Mouse (Mus musculus) small intestine, adult 2 months (tissue): ENCODE measurements at regions not wholly inside any gene's neighbourhood (a gene's known extent, or its start where the extent isn't known, plus 50 kb on each side); places are given as distances from the start of the nearest gene placed in this dataset.

Experiments used
- H3K27ac ChIP-seq: fragments of 200-500 bp; 2 replicates; pipeline ENCODE4 v1.5.1; 2012; ENCODE audit warnings: low read depth, low read length, control low read depth, inconsistent platforms; ENCODE audit not compliant: insufficient read depth
- H3K27me3 ChIP-seq: fragments of 200-500 bp; 2 replicates; pipeline ENCODE4 v1.6.1; 2012; ENCODE audit warnings: mild to moderate bottlenecking, moderate library complexity, low read length, inconsistent platforms; ENCODE audit not compliant: control insufficient read depth, insufficient read depth
- H3K36me3 ChIP-seq: fragments of 200-500 bp; 2 replicates; pipeline ENCODE4 v1.6.1; 2012; ENCODE audit warnings: mild to moderate bottlenecking, low read length, control low read depth, inconsistent platforms; ENCODE audit not compliant: control insufficient read depth, insufficient read depth
- H3K4me1 ChIP-seq: fragments of 200-500 bp; 2 replicates; pipeline ENCODE4 v1.6.1; 2012; ENCODE audit warnings: low read length, inconsistent platforms, mixed read lengths; ENCODE audit not compliant: control insufficient read depth, insufficient read depth, insufficient read length
- H3K4me3 ChIP-seq: fragments of 200-500 bp; 2 replicates; pipeline ENCODE4 v1.5.1; 2012; ENCODE audit warnings: low read depth, mild to moderate bottlenecking, control low read depth, inconsistent platforms, low read length, moderate library complexity
- CTCF ChIP-seq: fragments of 200-500 bp; IDR thresholded peaks from 2 replicates; pipeline ENCODE4 v1.5.1; 2012; ENCODE audit warnings: low read depth, mild to moderate bottlenecking, control low read depth, inconsistent platforms, low read length, moderate library complexity, mixed read lengths; ENCODE audit not compliant: insufficient replicate concordance, insufficient read length; ENCODE audit errors: extremely low read depth
- POLR2A ChIP-seq: fragments of 200-500 bp; IDR thresholded peaks from 2 replicates; pipeline ENCODE4 v1.6.1; 2012; ENCODE audit warnings: low read depth, mild to moderate bottlenecking, control low read depth, inconsistent platforms, low read length, moderate library complexity
- WGBS: fragments of 180-500 bp; shearing (Covaris S2); methylation state at CpG from one replicate; pipeline ENCODE4 v1.1.7; 2018; 5-methylcytosine and 5-hydroxymethylcytosine counted together

DNA sequence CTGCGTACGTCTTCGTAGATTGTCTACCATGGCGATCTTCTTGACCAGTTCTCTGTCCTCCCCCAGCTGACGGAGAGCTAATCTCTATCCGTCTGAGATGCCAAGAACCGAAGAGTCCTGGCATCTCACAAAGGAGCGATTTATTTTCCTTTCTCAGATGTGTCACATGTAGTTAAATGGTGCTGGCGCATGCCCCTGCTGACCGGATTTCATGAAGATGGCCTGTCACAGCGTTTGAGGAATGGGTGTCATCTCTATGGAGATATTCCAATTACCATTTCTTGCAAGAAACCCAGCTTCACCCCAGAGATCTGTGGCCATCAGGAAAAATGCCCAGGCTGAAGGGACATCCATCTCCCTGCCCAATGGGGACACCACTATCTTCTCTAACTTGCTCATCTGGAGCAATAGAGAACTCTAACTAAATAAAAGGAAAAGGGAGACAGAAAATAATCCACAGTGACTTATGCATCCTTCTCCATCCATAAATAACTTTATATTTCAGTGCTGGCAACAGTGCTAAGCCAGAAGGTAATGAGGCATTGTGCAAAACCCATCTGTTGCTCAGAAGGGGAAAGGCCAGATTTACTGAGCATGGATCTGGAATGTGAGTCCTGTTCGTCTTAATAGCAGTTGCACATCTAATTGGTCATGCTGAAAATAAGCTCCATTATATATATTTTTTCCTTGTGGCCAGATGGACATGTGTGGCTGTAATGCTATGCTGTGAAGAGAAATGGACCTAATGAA is 300.2 kb upstream of the Tgfbr2 start:
- 81% methylated on average over 12 of the region's 12 CpGs for WGBS
- Histone ChIP-seq H3K36me3 (no peaks in the 10 kb centered on the region), H3K27ac (no peak overlapping the region), H3K4me1 (no peaks in the 10 kb centered on the region), H3K27me3 (no peaks in the 10 kb centered on the region), H3K4me3 (no peak overlapping the region)
- TF ChIP-seq CTCF, result no peak
- no peak for TF ChIP-seq POLR2A

DNA sequence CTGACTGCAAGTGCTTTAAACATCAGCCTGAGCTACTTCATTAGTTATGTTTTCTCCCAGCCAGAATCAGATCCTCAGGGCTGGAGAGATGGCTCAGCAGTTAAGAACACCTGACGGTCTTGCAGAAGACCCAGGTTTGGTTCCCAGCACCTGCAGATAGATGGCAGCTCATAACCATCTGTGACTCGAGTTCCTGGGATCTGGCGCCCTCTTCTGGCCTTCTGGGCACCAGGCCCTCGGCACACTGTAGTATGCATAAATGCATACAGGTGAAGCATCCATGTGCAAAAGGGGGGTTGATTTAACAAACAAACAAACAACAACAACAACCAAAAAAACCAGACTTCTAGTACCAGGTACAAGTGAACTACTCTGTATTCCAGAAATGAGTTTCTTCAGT is 297.7 kb upstream of the Tgfbr2 start:
- Histone ChIP-seq H3K27me3 (no peaks in the 10 kb centered on the region), H3K36me3 (no peaks in the 10 kb centered on the region), H3K4me3 (no peak overlapping the region), H3K4me1 (no peaks in the 10 kb centered on the region), H3K27ac (no peak overlapping the region)
- TF ChIP-seq CTCF (peak; percentile 27; the same call in 1 of the 2 replicates), POLR2A (no peak)
- 78% methylated on average over 4 of the region's 4 CpGs for WGBS

DNA sequence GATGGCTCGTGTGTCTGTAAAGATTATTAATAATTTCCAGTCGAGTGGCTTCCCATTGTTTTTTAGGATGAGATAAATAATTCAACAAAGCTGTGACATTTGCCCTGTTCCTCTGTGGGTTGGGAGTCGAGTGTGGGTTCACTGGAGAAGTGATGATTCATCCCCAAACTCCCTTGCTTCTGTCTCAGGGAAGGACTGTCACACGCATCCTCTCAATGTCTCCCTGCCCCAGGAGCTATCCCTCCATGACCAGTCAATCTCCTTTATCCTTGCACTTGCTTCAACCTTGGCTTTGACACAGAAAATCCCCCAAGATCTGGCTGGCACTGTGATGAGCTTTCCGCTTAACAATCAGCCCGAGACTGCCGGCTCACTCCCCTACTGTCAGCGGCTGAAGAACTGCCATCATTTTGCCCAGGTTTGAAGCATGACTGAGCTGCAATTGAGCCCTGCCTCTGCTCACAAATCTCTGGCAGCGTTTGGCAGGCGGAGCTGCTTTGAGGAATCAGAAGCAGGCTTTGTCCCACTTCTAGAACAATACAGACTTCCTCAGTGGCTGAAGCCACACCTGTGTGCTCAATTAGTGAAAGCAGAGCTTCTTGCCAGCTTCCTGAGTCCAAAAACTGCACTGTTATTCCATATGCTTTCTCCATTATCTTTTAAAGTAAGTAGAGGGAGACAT is 293.6 kb upstream of the Tgfbr2 start:
- Histone ChIP-seq H3K4me3 (no peak overlapping the region), H3K36me3 (no peaks in the 10 kb centered on the region), H3K27ac (no peak overlapping the region), H3K27me3 (no peaks in the 10 kb centered on the region; the same call in 1 of the 2 replicates), H3K4me1 (no peaks in the 10 kb centered on the region)
- WGBS, result 60% methylated on average over 10 of the region's 10 CpGs
- TF ChIP-seq POLR2A, result no peak
- no peak for TF ChIP-seq CTCF

DNA sequence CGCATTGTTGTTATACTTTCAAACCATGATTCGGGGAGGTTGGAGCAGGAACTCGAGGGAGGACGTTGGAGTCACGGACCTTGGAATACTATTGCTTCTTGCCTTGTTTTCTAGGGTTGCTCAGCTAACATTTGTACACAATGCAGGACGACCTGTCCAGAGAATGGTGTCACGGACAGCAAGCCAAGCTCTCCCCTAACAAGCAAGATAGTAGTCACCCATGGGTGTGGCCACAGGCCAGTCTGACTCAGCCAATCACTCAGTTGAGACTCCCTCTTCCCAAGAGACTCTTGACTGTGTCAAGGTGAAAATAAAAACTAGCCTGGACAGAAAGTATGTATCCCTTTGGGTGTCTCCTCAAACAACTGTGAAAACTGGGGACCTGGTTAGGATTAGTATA is 291.2 kb upstream of the Tgfbr2 start:
- Histone ChIP-seq H3K4me3 (no peak overlapping the region), H3K27me3 (no peaks in the 10 kb centered on the region; the same call in 1 of the 2 replicates), H3K36me3 (no peaks in the 10 kb centered on the region), H3K27ac (no peak overlapping the region), H3K4me1 (no peaks in the 10 kb centered on the region)
- no peak for TF ChIP-seq CTCF
- no peak for TF ChIP-seq POLR2A
- 81% methylated on average over 7 of the region's 7 CpGs for WGBS

DNA sequence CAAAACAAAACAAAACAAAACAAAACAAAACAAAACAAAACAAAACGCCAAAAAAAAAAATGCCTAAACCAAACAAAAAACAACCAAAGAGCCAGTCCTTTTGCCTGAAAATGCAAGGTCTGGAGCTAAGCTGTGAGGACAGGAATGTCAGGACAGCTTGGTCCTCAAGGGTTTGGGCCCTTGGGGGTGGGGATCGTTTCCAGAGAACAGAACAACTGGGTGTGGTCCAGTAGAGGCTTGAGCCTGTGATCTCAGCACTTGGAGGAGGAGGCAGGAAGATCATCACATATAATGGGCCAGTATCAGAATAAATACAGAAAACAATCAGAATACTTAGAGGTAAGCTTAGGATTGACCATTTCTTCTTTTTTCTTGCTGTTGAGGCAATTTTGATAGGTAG is 289.5 kb upstream of the Tgfbr2 start:
- 43% methylated on average over 2 of the region's 2 CpGs for WGBS
- Histone ChIP-seq H3K27ac (no peak overlapping the region), H3K36me3 (no peaks in the 10 kb centered on the region), H3K4me1 (no peaks in the 10 kb centered on the region), H3K27me3 (no peaks in the 10 kb centered on the region; the same call in 1 of the 2 replicates), H3K4me3 (no peak overlapping the region)
- TF ChIP-seq CTCF (no peak), POLR2A (no peak)

DNA sequence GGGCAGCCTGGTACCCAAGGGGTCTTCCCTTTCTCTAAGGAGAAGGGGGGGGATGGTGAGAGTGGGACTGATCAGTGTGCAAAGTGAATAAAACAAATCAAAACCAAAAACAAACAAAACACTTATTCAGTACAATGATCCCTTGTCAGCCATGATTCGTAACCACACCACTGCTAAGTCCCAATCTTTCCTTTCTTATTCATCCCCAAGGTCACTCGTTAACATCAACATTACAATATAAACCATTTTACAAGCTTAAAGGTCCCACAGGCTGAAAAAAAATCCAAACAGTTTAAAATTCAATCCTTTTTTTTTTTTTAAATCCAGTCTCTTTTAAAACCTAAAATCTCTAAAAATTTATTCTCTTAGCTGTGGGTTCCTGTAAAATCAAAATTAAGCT is 287.1 kb upstream of the Tgfbr2 start:
- 71% methylated on average over 2 of the region's 2 CpGs for WGBS
- no peak overlapping the region for H3K27ac ChIP-seq
- H3K4me1 ChIP-seq, result no peaks in the 10 kb centered on the region
- H3K27me3 ChIP-seq, result no peaks in the 10 kb centered on the region; the same call in 1 of the 2 replicates
- TF ChIP-seq POLR2A (no peak), CTCF (no peak)
- no peak overlapping the region for H3K4me3 ChIP-seq
- H3K36me3 ChIP-seq, result no peaks in the 10 kb centered on the region

DNA sequence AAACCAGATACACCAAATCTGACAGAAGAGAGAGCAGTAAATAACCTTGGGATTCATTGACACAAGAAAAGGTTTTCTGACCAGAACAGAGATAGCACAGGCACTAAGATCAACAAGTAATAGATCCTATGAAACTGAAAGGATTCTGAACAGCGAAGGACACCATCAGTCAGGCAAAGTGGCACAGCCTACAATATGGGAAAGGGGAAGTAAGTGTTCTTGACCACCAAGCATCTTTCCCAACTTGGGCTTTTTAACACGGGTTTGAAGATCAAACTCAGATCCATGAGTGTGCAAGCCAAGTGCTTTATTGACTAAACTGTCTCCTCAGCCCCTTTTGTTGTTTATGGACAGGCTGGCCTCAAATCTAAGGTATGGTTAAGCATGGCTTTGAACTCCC is 284.9 kb upstream of the Tgfbr2 start:
- no peak overlapping the region for H3K4me3 ChIP-seq
- TF ChIP-seq POLR2A (no peak), CTCF (no peak)
- no peaks in the 10 kb centered on the region for H3K4me1 ChIP-seq
- WGBS, result 62% methylated on average over 2 of the region's 2 CpGs
- no peak overlapping the region for H3K27ac ChIP-seq
- H3K27me3 ChIP-seq, result no peaks in the 10 kb centered on the region; the same call in 1 of the 2 replicates
- no peaks in the 10 kb centered on the region for H3K36me3 ChIP-seq
